15 mouse cellular contexts compared by ENCODE assay signal in the genomic region with DNA sequence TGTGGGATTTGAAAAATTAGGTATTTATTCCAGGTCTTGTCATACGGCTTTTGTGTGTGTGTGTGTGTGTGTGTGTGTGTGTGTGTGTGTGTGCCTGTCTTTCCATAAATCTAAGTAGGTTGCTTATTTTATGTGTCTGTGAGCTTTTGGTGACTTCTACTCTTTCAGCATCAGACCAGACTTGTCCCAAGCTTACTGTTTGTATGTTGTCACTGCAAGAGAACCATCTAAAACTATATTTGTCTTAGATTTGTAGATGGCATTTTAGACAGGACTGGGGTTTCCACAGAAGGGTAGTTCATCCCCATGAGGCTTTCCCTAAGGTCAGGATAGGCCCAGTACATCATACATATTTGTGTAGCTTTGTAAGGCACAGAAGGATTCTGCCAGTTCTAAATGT.
"Had no signal": no experiment of that assay in that cellular context is flagged by ENCODE, and none has a peak within 500 bp of the region (broad histone marks: within the 10 kb centered on the region; RNA-seq: fewer than 3 reads in every experiment).

No protein-coding gene starts in this region.

- H3K27me3 ChIP-seq: neural tube, embryonic 15.5 days; stomach, embryonic 15.5 days had no signal

- H3K4me1 ChIP-seq: neural tube, embryonic 15.5 days; stomach, embryonic 15.5 days had no signal

- H3K9ac ChIP-seq: neural tube, embryonic 15.5 days; stomach, embryonic 15.5 days had no signal

- H3K9me3 ChIP-seq: neural tube, embryonic 15.5 days; stomach, embryonic 15.5 days had no signal

- H3K4me2 ChIP-seq: neural tube, embryonic 15.5 days; stomach, embryonic 15.5 days had no signal

- H3K4me3 ChIP-seq: neural tube, embryonic 15.5 days; stomach, embryonic 15.5 days had no signal

- H3K36me3 ChIP-seq: neural tube, embryonic 15.5 days; stomach, embryonic 15.5 days had no signal

- DNase-seq: retina, postnatal 1 day; right cerebral cortex, adult 18-20 months; right cerebral cortex, postnatal 14 days; right cerebral cortex, postnatal 25 days; right cerebral cortex, postnatal 4 days; spleen, adult 18-20 months; thymus, adult 18-20 months; thymus, adult 2 months; thymus, postnatal 14 days; thymus, postnatal 25 days; thymus, postnatal 36 days; thymus, postnatal 4 days had no signal

- H3K27ac ChIP-seq: neural tube, embryonic 15.5 days; stomach, embryonic 15.5 days; stomach, postnatal 0 days had no signal
